Mouse (Mus musculus): ENCODE results near the gene Tjp2. TPM values are rescaled to one million over a fixed set of nuclear protein-coding genes. Genes with fewer than 3 reads are reported as not detected.
A peak's percentile ranks its signal among the peaks of the same experiment; 100 is the strongest.

The Tjp2 gene
- total and polyA plus RNA-seq, 2 experiments: 5.8 to 6.5 TPM

- Histone ChIP-seq H3K27ac (replicated peaks; ENCODE audit: insufficient read depth, low read depth, low read length) (no peak overlapping the region), H3K4me3 (ENCODE audit: insufficient read depth, low read depth, low read length) (no peak overlapping the region), H3K4me1 (ENCODE audit: control insufficient read depth, insufficient read depth, low read length) (no peaks in the 10 kb centered on the region), H3K9ac (ENCODE audit: low read depth, low read length) (no peak overlapping the region), H3K36me3 (ENCODE audit: control insufficient read depth, insufficient read depth, low read length) (peaks cover 31% of the 10 kb centered on the region), H3K27me3 (ENCODE audit: control insufficient read depth, insufficient read depth, low read length) (no peaks in the 10 kb centered on the region), H3K79me2 (ENCODE audit: control insufficient read depth, insufficient read depth, low read length) (no peaks in the 10 kb centered on the region)
- 86% methylated on average over 9 of the region's 9 CpGs for WGBS
- TF ChIP-seq CTCF (IDR thresholded peaks at IDR 0.05; ENCODE audit: low read depth, low read length) (no peak), POLR2A (IDR thresholded peaks at IDR 0.05; ENCODE audit: extremely low read depth, insufficient read depth, low read length) (no peak)
- DNase-seq (ENCODE audit: extremely low read depth, low read depth, low spot score): no peak
These were observed 106.1 kb downstream of the Tjp2 start for GRCm38 (mm10) chr19:24118775-24119174.

DNA sequence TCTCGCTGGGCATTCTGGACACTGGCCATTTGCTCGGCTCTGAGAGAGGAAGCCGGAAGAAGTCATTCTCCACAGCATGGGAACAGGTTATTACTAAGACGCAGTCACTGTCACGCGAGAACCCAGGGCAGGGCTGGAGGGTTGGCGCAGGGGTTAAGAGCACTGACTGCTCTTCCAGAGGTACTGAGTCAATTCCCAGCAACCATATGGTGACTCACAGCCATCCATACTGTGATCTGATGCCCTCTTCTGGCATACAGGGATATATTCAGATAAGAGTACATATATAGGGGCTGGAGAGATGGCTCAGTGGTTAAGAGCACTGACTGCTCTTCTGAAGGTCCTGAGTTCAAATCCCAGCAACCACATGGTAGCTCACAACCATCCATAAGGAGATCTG is 113.2 kb downstream of the Tjp2 start:
- no peak for TF ChIP-seq CTCF (IDR thresholded peaks at IDR 0.05; ENCODE audit: low read depth, low read length)
- TF ChIP-seq POLR2A (IDR thresholded peaks at IDR 0.05; ENCODE audit: extremely low read depth, insufficient read depth, low read length): no peak
- H3K9ac ChIP-seq (ENCODE audit: low read depth, low read length): no peak overlapping the region
- WGBS: 99% methylated on average over 7 of the region's 7 CpGs
- no peak overlapping the region for H3K4me3 ChIP-seq (ENCODE audit: insufficient read depth, low read depth, low read length)
- H3K27me3 ChIP-seq (ENCODE audit: control insufficient read depth, insufficient read depth, low read length): no peaks in the 10 kb centered on the region
- H3K27ac ChIP-seq (replicated peaks; ENCODE audit: insufficient read depth, low read depth, low read length): no peak overlapping the region
- no peak for DNase-seq (ENCODE audit: extremely low read depth, low read depth, low spot score)
- H3K79me2 ChIP-seq (ENCODE audit: control insufficient read depth, insufficient read depth, low read length): no peaks in the 10 kb centered on the region
- no peaks in the 10 kb centered on the region for H3K4me1 ChIP-seq (ENCODE audit: control insufficient read depth, insufficient read depth, low read length)
- peaks cover 55% of the 10 kb centered on the region for H3K36me3 ChIP-seq (ENCODE audit: control insufficient read depth, insufficient read depth, low read length)

DNA sequence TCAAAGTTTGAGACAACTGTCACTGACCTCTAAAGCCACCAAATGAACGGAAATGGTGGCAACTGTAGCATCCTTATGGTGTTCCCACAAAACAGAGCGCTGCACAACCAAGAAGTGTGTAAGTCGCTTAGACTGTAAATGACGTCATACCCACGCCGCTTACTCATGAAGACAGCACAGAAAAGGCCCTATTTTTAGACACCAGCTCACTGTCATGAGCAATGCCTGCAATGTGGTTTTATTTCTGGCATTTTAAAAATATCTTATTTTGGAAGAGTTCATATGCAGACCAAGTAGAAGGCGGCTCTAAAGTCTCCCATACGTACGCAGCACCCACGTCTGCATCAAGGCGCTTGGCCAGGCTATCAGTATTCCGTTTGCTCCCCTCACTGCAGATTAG is 117.1 kb downstream of the Tjp2 start:
- Histone ChIP-seq H3K4me3 (ENCODE audit: insufficient read depth, low read depth, low read length) (no peak overlapping the region), H3K36me3 (ENCODE audit: control insufficient read depth, insufficient read depth, low read length) (peaks cover 38% of the 10 kb centered on the region), H3K4me1 (ENCODE audit: control insufficient read depth, insufficient read depth, low read length) (no peaks in the 10 kb centered on the region), H3K79me2 (ENCODE audit: control insufficient read depth, insufficient read depth, low read length) (no peaks in the 10 kb centered on the region), H3K27me3 (ENCODE audit: control insufficient read depth, insufficient read depth, low read length) (no peaks in the 10 kb centered on the region), H3K27ac (replicated peaks; ENCODE audit: insufficient read depth, low read depth, low read length) (no peak overlapping the region), H3K9ac (ENCODE audit: low read depth, low read length) (no peak overlapping the region)
- DNase-seq (ENCODE audit: extremely low read depth, low read depth, low spot score): no peak
- TF ChIP-seq CTCF (IDR thresholded peaks at IDR 0.05; ENCODE audit: low read depth, low read length) (no peak), POLR2A (IDR thresholded peaks at IDR 0.05; ENCODE audit: extremely low read depth, insufficient read depth, low read length) (no peak)
- WGBS: 95% methylated on average over 12 of the region's 12 CpGs

DNA sequence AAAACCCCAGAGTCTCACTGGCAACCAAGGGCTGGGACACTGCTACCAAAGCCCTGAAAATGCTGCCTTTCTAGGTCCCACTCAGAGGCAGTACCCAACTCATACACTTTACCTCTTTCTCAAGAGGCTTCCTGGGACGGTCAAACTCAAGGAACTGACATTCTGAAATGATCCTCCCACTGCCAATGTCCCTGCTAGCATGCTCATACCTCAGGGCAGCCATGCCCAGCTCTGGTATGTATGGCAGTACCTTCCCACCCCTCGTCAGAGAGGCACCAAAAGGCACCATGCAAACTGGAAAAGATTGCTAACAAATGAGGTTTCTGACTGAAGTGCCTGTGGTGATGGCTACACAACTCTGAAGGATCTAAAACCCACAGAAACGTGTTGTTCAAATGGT is 121.0 kb downstream of the Tjp2 start:
- H3K9ac ChIP-seq (ENCODE audit: low read depth, low read length): no peak overlapping the region
- H3K36me3 ChIP-seq (ENCODE audit: control insufficient read depth, insufficient read depth, low read length): peaks cover 21% of the 10 kb centered on the region
- 95% methylated on average over 3 of the region's 3 CpGs for WGBS

GRCm38 (mm10) chr19:24102562-24103126 is 122.2 kb downstream of the Tjp2 start:
- Histone ChIP-seq H3K4me3 (ENCODE audit: insufficient read depth, low read depth, low read length) (no peak overlapping the region), H3K79me2 (ENCODE audit: control insufficient read depth, insufficient read depth, low read length) (no peaks in the 10 kb centered on the region), H3K36me3 (ENCODE audit: control insufficient read depth, insufficient read depth, low read length) (peaks cover 23% of the 10 kb centered on the region), H3K9ac (ENCODE audit: low read depth, low read length) (no peak overlapping the region), H3K27me3 (ENCODE audit: control insufficient read depth, insufficient read depth, low read length) (no peaks in the 10 kb centered on the region), H3K4me1 (ENCODE audit: control insufficient read depth, insufficient read depth, low read length) (no peaks in the 10 kb centered on the region), H3K27ac (replicated peaks; ENCODE audit: insufficient read depth, low read depth, low read length) (no peak overlapping the region)
- no peak for TF ChIP-seq CTCF (IDR thresholded peaks at IDR 0.05; ENCODE audit: low read depth, low read length)
- TF ChIP-seq POLR2A (IDR thresholded peaks at IDR 0.05; ENCODE audit: extremely low read depth, insufficient read depth, low read length): no peak
- WGBS: 95% methylated on average over 10 of the region's 10 CpGs
- no peak for DNase-seq (ENCODE audit: extremely low read depth, low read depth, low spot score)

More for the DNA sequence above, 121.0 kb downstream of the Tjp2 start:
- TF ChIP-seq CTCF (IDR thresholded peaks at IDR 0.05; ENCODE audit: low read depth, low read length) (no peak), POLR2A (IDR thresholded peaks at IDR 0.05; ENCODE audit: extremely low read depth, insufficient read depth, low read length) (no peak)
- H3K4me1 ChIP-seq (ENCODE audit: control insufficient read depth, insufficient read depth, low read length): no peaks in the 10 kb centered on the region
- no peak overlapping the region for H3K4me3 ChIP-seq (ENCODE audit: insufficient read depth, low read depth, low read length)
- no peak for DNase-seq (ENCODE audit: extremely low read depth, low read depth, low spot score)
- no peaks in the 10 kb centered on the region for H3K27me3 ChIP-seq (ENCODE audit: control insufficient read depth, insufficient read depth, low read length)
- H3K79me2 ChIP-seq (ENCODE audit: control insufficient read depth, insufficient read depth, low read length): no peaks in the 10 kb centered on the region
- no peak overlapping the region for H3K27ac ChIP-seq (replicated peaks; ENCODE audit: insufficient read depth, low read depth, low read length)

GRCm38 (mm10) chr19:24101183-24101582 is 123.6 kb downstream of the Tjp2 start:
- TF ChIP-seq POLR2A (IDR thresholded peaks at IDR 0.05; ENCODE audit: extremely low read depth, insufficient read depth, low read length): no peak
- TF ChIP-seq CTCF (IDR thresholded peaks at IDR 0.05; ENCODE audit: low read depth, low read length): no peak
- Histone ChIP-seq H3K4me1 (ENCODE audit: control insufficient read depth, insufficient read depth, low read length) (no peaks in the 10 kb centered on the region), H3K9ac (ENCODE audit: low read depth, low read length) (no peak overlapping the region), H3K79me2 (ENCODE audit: control insufficient read depth, insufficient read depth, low read length) (no peaks in the 10 kb centered on the region), H3K27me3 (ENCODE audit: control insufficient read depth, insufficient read depth, low read length) (no peaks in the 10 kb centered on the region), H3K4me3 (ENCODE audit: insufficient read depth, low read depth, low read length) (no peak overlapping the region), H3K36me3 (ENCODE audit: control insufficient read depth, insufficient read depth, low read length) (peaks cover 20% of the 10 kb centered on the region), H3K27ac (replicated peaks; ENCODE audit: insufficient read depth, low read depth, low read length) (no peak overlapping the region)
- DNase-seq (ENCODE audit: extremely low read depth, low read depth, low spot score): peak; percentile 18
- 87% methylated on average over 6 of the region's 6 CpGs for WGBS

Measured in liver, adult 2 months (tissue).